Mouse (Mus musculus) forebrain, embryonic 14.5 days (tissue): ENCODE measurements around the gene Asb1. TPM values are rescaled to one million over a fixed set of nuclear protein-coding genes. Genes with fewer than 3 reads are reported as not detected.

Source experiments
- ATAC-seq: fragments of 200-750 bp; cut with Nextera tagmentation; 2 replicates; pipeline ENCODE4 v1.8.0; 2017; ENCODE audit warnings: mild to moderate bottlenecking, moderate library complexity
- DNase-seq: peaks from one replicate; pipeline ENCODE4 v3.0.0-alpha.2; 2015; ENCODE audit warnings: low spot score
- H3K27ac ChIP-seq: fragments of 300-500 bp; sonication (generic); 2 replicates; pipeline ENCODE4 v1.5.1; 2014; ENCODE audit warnings: low read depth, mild to moderate bottlenecking, control low read depth, low read length, moderate library complexity
- H3K27me3 ChIP-seq: fragments of 300-500 bp; sonication (generic); replicated peaks from 2 replicates; pipeline ENCODE4 v1.6.1; 2014; ENCODE audit warnings: low read length, control low read depth, mixed read lengths; ENCODE audit not compliant: control insufficient read depth, insufficient read depth
- H3K36me3 ChIP-seq: fragments of 300-500 bp; sonication (generic); 2 replicates; pipeline ENCODE4 v1.6.1; 2014; ENCODE audit warnings: low read length, control low read depth; ENCODE audit not compliant: control insufficient read depth, insufficient read depth
- H3K4me1 ChIP-seq: fragments of 300-500 bp; sonication (generic); 2 replicates; pipeline ENCODE4 v1.6.1; 2014; ENCODE audit warnings: antibody characterized with exemption, low read length, control low read depth; ENCODE audit not compliant: control insufficient read depth, insufficient read depth
- H3K4me2 ChIP-seq: fragments of 300-500 bp; sonication (generic); 2 replicates; pipeline ENCODE4 v1.6.1; 2014; ENCODE audit warnings: mild to moderate bottlenecking, control low read depth, low read length
- H3K4me3 ChIP-seq: fragments of 300-500 bp; sonication (generic); 2 replicates; pipeline ENCODE4 v1.5.1; 2014; ENCODE audit warnings: low read depth, low read length, control low read depth
- H3K9ac ChIP-seq: fragments of 300-500 bp; sonication (generic); 2 replicates; pipeline ENCODE4 v1.6.1; 2014; ENCODE audit warnings: mild to moderate bottlenecking, low read length, control low read depth, moderate library complexity
- H3K9me3 ChIP-seq: fragments of 300-500 bp; sonication (generic); replicated peaks from 2 replicates; pipeline ENCODE4 v1.6.1; 2016; ENCODE audit warnings: low read length, control low read depth, mixed read lengths; ENCODE audit not compliant: control insufficient read depth
- WGBS: fragments of 180-500 bp; shearing (Covaris S2); extraction: QIAGEN DNeasy Blood & Tissue Kit; methylation state at CpG from one replicate; pipeline ENCODE4 v1.1.7; 2014; 5-methylcytosine and 5-hydroxymethylcytosine counted together
- polyA plus RNA-seq: library from polyadenylated mRNA; unstranded; fragments of >200 nt; fragmentation: Nextera tagmentation; extraction: Ambion mirVana; gene quantifications from 2 replicates; pipeline ENCODE4 v1.2.1, GENCODE M21; 2014

The Asb1 gene
- 11.3 and 14.7 TPM in 2 replicates for polyA plus RNA-seq

DNA sequence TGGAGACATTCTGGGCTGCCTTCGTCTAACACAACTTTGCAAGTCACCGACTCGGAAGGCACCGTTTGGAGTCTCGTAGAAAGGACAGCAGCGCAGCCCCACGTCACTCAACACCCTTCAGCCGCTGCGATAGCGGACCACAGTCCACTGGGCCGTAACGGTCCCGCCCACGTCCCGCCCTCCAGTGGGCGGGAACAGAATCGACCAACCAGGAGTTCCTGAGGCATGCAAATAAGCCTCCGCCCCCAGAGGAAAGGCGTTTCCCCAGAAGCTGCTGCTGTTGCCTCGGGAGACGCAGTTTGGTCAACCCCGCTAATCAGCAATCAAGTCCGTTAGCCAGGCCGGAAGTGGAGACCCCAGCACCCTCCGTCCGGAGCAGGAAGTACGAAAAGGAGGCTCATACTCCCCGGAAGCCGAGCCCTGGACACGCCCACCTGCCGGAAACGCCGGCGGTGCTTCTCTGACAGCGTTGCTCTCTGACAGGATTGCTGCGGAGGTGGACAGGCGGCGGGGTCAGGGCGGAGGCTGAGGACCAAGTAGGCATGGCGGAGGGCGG lies at the start of gene Asb1:
Gene Asb1, plus strand, starts transcription at position 274 of the 556 bp plus-strand sequence.
- Histone ChIP-seq H3K9ac (peak within 1 kb of the TSS; percentile 87), H3K9me3 (no peaks in the 10 kb centered on the region), H3K36me3 (peaks cover 9% of the 10 kb centered on the region), H3K4me2 (peak within 1 kb of the TSS; percentile 97), H3K27ac (no peak within 1 kb of the TSS; the same call in 1 of the 2 replicates), H3K4me1 (peaks cover 9% of the 10 kb centered on the region), H3K4me3 (peak within 1 kb of the TSS; percentile 67), H3K27me3 (peaks cover 12% of the 10 kb centered on the region; the same call in 1 of the 2 replicates)
- DNase-seq (peak; percentile 98), ATAC-seq (peak; percentile 97)
- WGBS: under 1% methylated on average over 41 of the region's 41 CpGs

- no peak for DNase-seq
- no peak overlapping the region for H3K9ac ChIP-seq
- H3K4me2 ChIP-seq: no peak overlapping the region
- no peaks in the 10 kb centered on the region for H3K36me3 ChIP-seq
- H3K4me1 ChIP-seq: peaks cover 9% of the 10 kb centered on the region
- no peaks in the 10 kb centered on the region for H3K27me3 ChIP-seq
- 7% methylated on average over 2 of the region's 2 CpGs for WGBS
- H3K9me3 ChIP-seq: no peaks in the 10 kb centered on the region
- no peak overlapping the region for H3K27ac ChIP-seq
- no peak for ATAC-seq
- H3K4me3 ChIP-seq: no peak overlapping the region
These were observed 47.6 kb upstream of the Asb1 start for GRCm38 (mm10) chr1:91492740-91493139.

DNA sequence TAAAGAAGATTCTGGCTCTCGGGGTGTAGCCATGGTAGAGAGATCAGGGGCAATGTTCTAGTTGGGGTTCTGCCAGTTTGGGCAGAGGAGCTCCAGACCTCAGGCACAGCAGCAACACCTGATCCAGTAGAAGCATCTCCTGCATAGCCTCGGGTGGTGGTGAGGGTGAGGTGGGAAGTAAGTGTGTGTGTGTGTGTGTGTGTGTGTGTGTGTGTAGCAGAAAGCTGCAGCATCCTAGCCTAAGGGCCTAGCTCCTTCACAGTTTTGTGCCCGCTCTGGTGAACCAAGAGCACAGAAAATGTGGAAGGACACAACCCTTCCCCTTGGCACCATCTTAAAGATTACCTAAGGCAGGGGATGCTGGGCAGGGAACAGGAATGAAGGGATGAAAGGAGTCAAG lies 46.4 kb upstream of the Asb1 start:
- peak overlapping the region; percentile 84 for H3K4me3 ChIP-seq
- no peaks in the 10 kb centered on the region for H3K27me3 ChIP-seq
- no peak for DNase-seq
- no peak overlapping the region for H3K27ac ChIP-seq
- peak overlapping the region; percentile 87 for H3K9ac ChIP-seq
- peak; percentile 16; the same call in 1 of the 2 replicates for ATAC-seq
- 46% methylated on average over 3 of the region's 3 CpGs for WGBS
- peak overlapping the region; percentile 78 for H3K4me2 ChIP-seq
- no peaks in the 10 kb centered on the region for H3K9me3 ChIP-seq
- peaks cover 9% of the 10 kb centered on the region for H3K4me1 ChIP-seq
- no peaks in the 10 kb centered on the region for H3K36me3 ChIP-seq

GRCm38 (mm10) chr1:91494457-91495140 lies 45.7 kb upstream of the Asb1 start, which contains the start of gene Traf3ip1:
Gene Traf3ip1 (plus strand): TSS chr1:91494647.
- Histone ChIP-seq H3K27ac (no peak within 1 kb of the TSS), H3K36me3 (no peaks in the 10 kb centered on the region), H3K9me3 (no peaks in the 10 kb centered on the region), H3K27me3 (no peaks in the 10 kb centered on the region), H3K4me2 (peak within 1 kb of the TSS; percentile 78), H3K4me3 (peak within 1 kb of the TSS; percentile 84), H3K9ac (peak within 1 kb of the TSS; percentile 87), H3K4me1 (peaks cover 9% of the 10 kb centered on the region)
- peak; percentile 100 for ATAC-seq
- under 1% methylated on average over 72 of the region's 79 CpGs for WGBS
- peak; percentile 95 for DNase-seq

DNA sequence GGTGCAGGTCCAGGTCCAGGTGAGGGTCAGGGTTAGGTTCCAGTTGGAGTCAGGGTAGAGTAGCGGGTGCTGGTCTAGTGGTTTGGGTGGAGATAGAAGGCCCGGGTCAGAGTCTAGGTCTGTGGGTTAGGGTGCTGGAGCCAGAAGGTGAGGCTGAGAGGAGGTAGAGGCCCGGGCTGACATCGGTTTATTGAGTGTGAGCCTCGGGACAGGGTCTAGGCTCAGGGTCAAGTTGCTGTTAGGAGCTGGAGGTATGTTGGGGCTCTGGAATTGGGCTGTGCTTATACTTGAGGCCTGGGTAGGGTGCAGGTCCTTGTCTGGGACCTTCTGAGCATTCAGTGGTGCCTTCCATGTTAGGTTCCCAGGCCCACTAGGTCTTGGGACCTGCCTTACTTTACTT lies 45.0 kb upstream of the Asb1 start:
- H3K9ac ChIP-seq: peak overlapping the region; percentile 87

GRCm38 (mm10) chr1:91498579-91498978 lies 41.8 kb upstream of the Asb1 start:
- DNase-seq (no peak), ATAC-seq (no peak)
- H3K4me2 ChIP-seq: no peak overlapping the region
- H3K27ac ChIP-seq: no peak overlapping the region
- peaks cover 34% of the 10 kb centered on the region for H3K36me3 ChIP-seq
- H3K27me3 ChIP-seq: no peaks in the 10 kb centered on the region
- H3K9ac ChIP-seq: no peak overlapping the region
- no peak overlapping the region for H3K4me3 ChIP-seq
- WGBS: 95% methylated on average over 6 of the region's 6 CpGs
- no peaks in the 10 kb centered on the region for H3K9me3 ChIP-seq
- H3K4me1 ChIP-seq: peaks cover 9% of the 10 kb centered on the region

More for the DNA sequence above, 45.0 kb upstream of the Asb1 start:
- Histone ChIP-seq H3K4me1 (peaks cover 9% of the 10 kb centered on the region), H3K4me3 (peak overlapping the region; percentile 84), H3K9me3 (no peaks in the 10 kb centered on the region), H3K27me3 (no peaks in the 10 kb centered on the region), H3K4me2 (peak overlapping the region; percentile 78), H3K27ac (no peak overlapping the region), H3K36me3 (peaks cover 5% of the 10 kb centered on the region; the same call in 1 of the 2 replicates)
- ATAC-seq (no peak; the same call in 1 of the 2 replicates), DNase-seq (no peak)
- WGBS: 58% methylated on average over 5 of the region's 5 CpGs

DNA sequence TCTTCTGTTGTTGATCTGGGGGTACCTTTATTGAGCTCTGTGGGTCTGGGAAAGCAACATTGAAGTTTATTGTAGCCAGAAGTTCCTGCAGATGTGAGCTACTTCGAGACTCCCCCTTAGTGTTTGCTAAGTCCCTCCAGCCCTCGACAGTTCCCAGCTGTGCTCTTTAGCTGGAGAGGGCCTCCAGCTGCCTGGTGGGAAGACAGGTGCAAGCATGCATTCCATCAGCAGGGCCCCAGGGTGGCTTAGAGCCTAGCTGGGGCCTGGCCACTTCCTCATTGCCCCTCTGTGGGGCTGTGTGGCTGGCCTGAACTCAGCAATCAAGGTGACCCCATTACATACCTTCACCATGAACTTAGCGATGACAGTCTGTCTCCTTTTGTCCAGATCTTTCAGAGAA lies 35.7 kb upstream of the Asb1 start:
- H3K4me1 ChIP-seq: no peaks in the 10 kb centered on the region
- WGBS: 85% methylated on average over 3 of the region's 3 CpGs
- no peaks in the 10 kb centered on the region for H3K27me3 ChIP-seq
- H3K9me3 ChIP-seq: no peaks in the 10 kb centered on the region
- DNase-seq (no peak), ATAC-seq (no peak)
- H3K27ac ChIP-seq: no peak overlapping the region
- H3K9ac ChIP-seq: no peak overlapping the region
- no peak overlapping the region for H3K4me3 ChIP-seq
- H3K36me3 ChIP-seq: peaks cover 70% of the 10 kb centered on the region
- H3K4me2 ChIP-seq: no peak overlapping the region

DNA sequence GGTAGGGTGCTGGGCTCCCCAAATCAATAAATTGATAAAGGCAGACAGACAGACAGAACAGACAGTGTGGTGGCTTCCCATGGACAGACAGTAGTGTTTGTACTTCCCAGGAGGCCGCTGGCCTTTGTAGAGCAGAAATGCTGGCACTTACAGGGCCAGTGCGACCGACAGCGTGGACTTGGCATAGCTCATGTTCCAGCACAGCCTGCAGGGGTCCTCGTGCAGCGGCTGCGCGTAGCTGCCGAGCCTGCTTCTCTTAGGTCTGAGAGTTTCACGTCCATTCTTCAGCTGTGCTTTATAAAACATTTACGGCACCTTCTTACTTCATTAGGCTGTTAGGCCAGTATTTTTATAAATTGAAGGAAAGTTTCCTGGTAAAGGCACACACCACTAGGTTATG lies 25.4 kb upstream of the Asb1 start:
- Histone ChIP-seq H3K27ac (no peak overlapping the region), H3K4me1 (no peaks in the 10 kb centered on the region), H3K9me3 (no peaks in the 10 kb centered on the region), H3K27me3 (no peaks in the 10 kb centered on the region), H3K4me3 (no peak overlapping the region), H3K36me3 (peaks cover 39% of the 10 kb centered on the region), H3K4me2 (no peak overlapping the region), H3K9ac (no peak overlapping the region)
- ATAC-seq (no peak), DNase-seq (no peak)
- 78% methylated on average over 11 of the region's 11 CpGs for WGBS

GRCm38 (mm10) chr1:91515642-91516041 lies 24.7 kb upstream of the Asb1 start:
- Histone ChIP-seq H3K4me3 (no peak overlapping the region), H3K4me2 (no peak overlapping the region), H3K9ac (no peak overlapping the region), H3K27me3 (no peaks in the 10 kb centered on the region), H3K27ac (no peak overlapping the region), H3K4me1 (no peaks in the 10 kb centered on the region), H3K36me3 (peaks cover 39% of the 10 kb centered on the region), H3K9me3 (no peaks in the 10 kb centered on the region)
- no peak for ATAC-seq
- 93% methylated on average over 6 of the region's 6 CpGs for WGBS
- no peak for DNase-seq
